In the genomic region with DNA sequence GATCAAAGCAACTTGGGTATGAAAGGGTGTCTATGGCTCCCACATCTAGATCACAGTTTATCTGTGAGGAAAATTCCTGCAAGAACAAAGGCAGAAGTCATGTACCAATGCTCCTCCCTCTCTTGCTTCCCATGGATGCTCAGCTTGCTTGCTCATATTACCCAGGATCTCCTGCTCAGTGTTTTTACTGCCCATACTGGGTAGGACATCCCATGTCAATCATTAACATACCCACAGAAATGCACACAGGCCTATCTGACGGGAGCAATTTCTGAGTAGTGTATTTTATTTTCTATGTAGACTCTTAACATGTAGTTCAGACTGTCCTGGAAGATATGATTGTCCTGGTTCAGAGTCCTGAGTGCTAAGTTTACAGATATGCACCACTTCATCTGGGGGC, we compare ENCODE assay signal across 12 mouse cellular contexts. TPM values are rescaled to one million over a fixed set of nuclear protein-coding genes. Genes with fewer than 3 reads are reported as not detected.
DNase-seq lines count a peak whose midpoint lies in the region; ATAC-seq and TF ChIP-seq lines count a peak whose summit lies in the region.
"Not testable (repeated sequence)": the region's sequence is repeated elsewhere in the genome, so short reads cannot be mapped to it uniquely, and the experiment has no call there.
"Had no signal": no experiment of that assay in that cellular context is flagged by ENCODE, and none has a peak within 500 bp of the region (broad histone marks: within the 10 kb centered on the region; RNA-seq: fewer than 3 reads in every experiment).

No protein-coding gene starts in this region.

- TF ChIP-seq EP300 in liver, postnatal 0 days (IDR thresholded peaks at IDR 0.05; ENCODE audit: low read depth): not testable (repeated sequence)

- H3K4me2 ChIP-seq in kidney, embryonic 15.5 days; kidney, embryonic 16.5 days (replicated peaks; ENCODE audit: low read depth, low read length); kidney, postnatal 0 days (ENCODE audit: low read length); liver, embryonic 15.5 days; liver, embryonic 16.5 days (ENCODE audit: low read depth, low read length); liver, postnatal 0 days (ENCODE audit: low read depth, low read length): not testable (repeated sequence)

- no CpG with 5 or more reads among the region's 1 CpGs for WGBS in kidney, embryonic 15.5 days
- WGBS in kidney, embryonic 16.5 days: no CpG with 5 or more reads among the region's 1 CpGs
- no CpG with 5 or more reads among the region's 1 CpGs for WGBS in kidney, postnatal 0 days
- WGBS in liver, embryonic 15.5 days (ENCODE audit: insufficient replicate concordance): no CpG with 5 or more reads among the region's 1 CpGs
- no CpG with 5 or more reads among the region's 1 CpGs for WGBS in liver, embryonic 16.5 days (ENCODE audit: insufficient replicate concordance)
- WGBS in liver, postnatal 0 days (ENCODE audit: insufficient replicate concordance): no CpG with 5 or more reads among the region's 1 CpGs

- not testable (repeated sequence) for H3K27me3 ChIP-seq in kidney, embryonic 15.5 days; kidney, embryonic 16.5 days (ENCODE audit: insufficient read depth, low read length); kidney, postnatal 0 days (ENCODE audit: insufficient read depth, low read length); liver, embryonic 15.5 days; liver, embryonic 16.5 days (ENCODE audit: control insufficient read depth, insufficient read depth, low read depth, low read length); liver, postnatal 0 days (ENCODE audit: insufficient read depth, low read length)

- not testable (repeated sequence) for H3K9ac ChIP-seq in kidney, embryonic 15.5 days; kidney, embryonic 16.5 days (replicated peaks; ENCODE audit: low read length); kidney, postnatal 0 days (ENCODE audit: low read depth, low read length); liver, embryonic 15.5 days; liver, embryonic 16.5 days (ENCODE audit: low read depth, low read length); liver, postnatal 0 days (replicated peaks)

- H3K4me1 ChIP-seq in kidney, embryonic 15.5 days; kidney, embryonic 16.5 days (ENCODE audit: insufficient read depth, low read length); kidney, postnatal 0 days (replicated peaks; ENCODE audit: insufficient read depth, low read length); liver, embryonic 15.5 days (replicated peaks); liver, embryonic 16.5 days (ENCODE audit: control insufficient read depth, low read depth, low read length); liver, postnatal 0 days (ENCODE audit: insufficient read depth): not testable (repeated sequence)

- ATAC-seq in kidney, embryonic 15.5 days (replicated peaks; ENCODE audit: low FRiP score): 0 out of 2 replicates have a peak, but pooled peaks have one; percentile 46
- ATAC-seq in kidney, embryonic 16.5 days (ENCODE audit: low FRiP score, low TSS enrichment): peak; percentile 63; the same call in 1 of the 2 replicates
- ATAC-seq in kidney, postnatal 0 days (replicated peaks; ENCODE audit: low FRiP score, low read depth): peak; percentile 57; the same call in 1 of the 2 replicates
- ATAC-seq in liver, embryonic 15.5 days (ENCODE audit: insufficient read depth): peak; percentile 58; the same call in 1 of the 2 replicates
- ATAC-seq in liver, embryonic 16.5 days (ENCODE audit: low read depth): peak; percentile 50
- ATAC-seq in liver, postnatal 0 days: peak; percentile 76

- not testable (repeated sequence) for H3K27ac ChIP-seq in kidney, embryonic 15.5 days; kidney, embryonic 16.5 days (ENCODE audit: low read length); kidney, postnatal 0 days; liver, embryonic 15.5 days (replicated peaks); liver, embryonic 16.5 days (ENCODE audit: low read length); liver, postnatal 0 days (ENCODE audit: low read depth)

- H3K4me3 ChIP-seq in kidney, embryonic 15.5 days (replicated peaks); kidney, embryonic 16.5 days (ENCODE audit: low read length); kidney, postnatal 0 days (replicated peaks; ENCODE audit: low read depth, low read length); liver, embryonic 15.5 days (replicated peaks); liver, embryonic 16.5 days (ENCODE audit: low read depth, low read length); liver, postnatal 0 days (ENCODE audit: low read depth, low read length): not testable (repeated sequence)

- not testable (repeated sequence) for TF ChIP-seq CTCF in kidney, postnatal 0 days (IDR thresholded peaks at IDR 0.05; ENCODE audit: low read depth); liver, postnatal 0 days (IDR thresholded peaks at IDR 0.05; ENCODE audit: low read depth)

- not testable (repeated sequence) for H3K36me3 ChIP-seq in kidney, embryonic 15.5 days; kidney, embryonic 16.5 days (ENCODE audit: insufficient read depth, low read length); kidney, postnatal 0 days (ENCODE audit: insufficient read depth, low read length); liver, embryonic 15.5 days (replicated peaks); liver, embryonic 16.5 days (ENCODE audit: control insufficient read depth, insufficient read depth); liver, postnatal 0 days (replicated peaks; ENCODE audit: insufficient read depth, low read length)

- not testable (repeated sequence) for H3K9me3 ChIP-seq in kidney, embryonic 15.5 days (replicated peaks); kidney, embryonic 16.5 days (ENCODE audit: low read length); kidney, postnatal 0 days (replicated peaks; ENCODE audit: low read length); liver, embryonic 15.5 days (replicated peaks); liver, embryonic 16.5 days (replicated peaks; ENCODE audit: control insufficient read depth, low read length); liver, postnatal 0 days (ENCODE audit: low read length)

- DNase-seq in kidney, postnatal 0 days (ENCODE audit: low spot score); liver, postnatal 0 days: not testable (repeated sequence)

RNA-seq across cellular contexts. Expression of a gene that starts 14.1 kb away (rescaled TPM):
- 25.8 and 26.4 TPM in 2 replicates for polyA plus RNA-seq in kidney, embryonic 15.5 days (2015; fragmentation: Nextera tagmentation; extraction: Ambion mirVana)
- polyA plus RNA-seq in kidney, embryonic 16.5 days (2015; fragmentation: Nextera tagmentation; extraction: Ambion mirVana): 44.6 and 55.8 TPM in 2 replicates
- 83.6 and 90.6 TPM in 2 replicates for polyA plus RNA-seq in kidney, postnatal 0 days (2015; fragmentation: Nextera tagmentation; extraction: Ambion mirVana)
- not detected in 2 replicates for polyA plus RNA-seq in liver, embryonic 15.5 days (2015; fragmentation: Nextera tagmentation; extraction: Ambion mirVana)
- polyA plus RNA-seq in liver, embryonic 16.5 days (2015; fragmentation: Nextera tagmentation; extraction: Ambion mirVana): not detected in 2 replicates
- 0.13 TPM in 1 of 2 replicates, not detected in the other for polyA plus RNA-seq in liver, postnatal 0 days (2015; fragmentation: Nextera tagmentation; extraction: Ambion mirVana)
- polyA plus RNA-seq: activated CD4-positive, CD25-positive, alpha-beta regulatory T cell, adult 4 months; adrenal gland, adult 2 months; brain, embryonic 14.5 days; C2C12; CD4-positive, CD25-positive, alpha-beta regulatory T cell, adult 4 months; G1E had no signal

RNA-seq across cellular contexts. Expression of a gene that starts 39.3 kb away (rescaled TPM):
- polyA plus RNA-seq in kidney, embryonic 15.5 days (2015; fragmentation: Nextera tagmentation; extraction: Ambion mirVana): 30.2 and 36.1 TPM in 2 replicates
- 64.3 and 64.9 TPM in 2 replicates for polyA plus RNA-seq in kidney, embryonic 16.5 days (2015; fragmentation: Nextera tagmentation; extraction: Ambion mirVana)
- polyA plus RNA-seq in kidney, postnatal 0 days (2015; fragmentation: Nextera tagmentation; extraction: Ambion mirVana): 128 and 142 TPM in 2 replicates
- 0.13 and 0.15 TPM in 2 replicates for polyA plus RNA-seq in liver, embryonic 15.5 days (2015; fragmentation: Nextera tagmentation; extraction: Ambion mirVana)
- polyA plus RNA-seq in liver, embryonic 16.5 days (2015; fragmentation: Nextera tagmentation; extraction: Ambion mirVana): 0.12 TPM in 1 of 2 replicates, not detected in the other
- polyA plus RNA-seq in liver, postnatal 0 days (2015; fragmentation: Nextera tagmentation; extraction: Ambion mirVana): 0.07 and 0.40 TPM in 2 replicates
- polyA plus RNA-seq: activated CD4-positive, CD25-positive, alpha-beta regulatory T cell, adult 4 months; adrenal gland, adult 2 months; brain, embryonic 14.5 days; C2C12; CD4-positive, CD25-positive, alpha-beta regulatory T cell, adult 4 months; G1E had no signal

Comparison
In these comparisons a context has a peak if more than half of its experiments do, and no peak if none do; other contexts are left out.
1. RNA of a gene that starts 14.1 kb away (polyA plus RNA-seq): 83.6 to 90.6 TPM in kidney, postnatal 0 days, 44.6 to 55.8 TPM in kidney, embryonic 16.5 days and 25.8 to 26.4 TPM in kidney, embryonic 15.5 days; 0.13 TPM in liver, postnatal 0 days, not detected in liver, embryonic 15.5 days and not detected in liver, embryonic 16.5 days; every median in the first group is over 10 times any median in the second.
2. RNA of a gene that starts 39.3 kb away (polyA plus RNA-seq): 128 to 142 TPM in kidney, postnatal 0 days, 64.3 to 64.9 TPM in kidney, embryonic 16.5 days and 30.2 to 36.1 TPM in kidney, embryonic 15.5 days; 0.13 to 0.15 TPM in liver, embryonic 15.5 days, 0.07 to 0.40 TPM in liver, postnatal 0 days and 0.12 TPM in liver, embryonic 16.5 days; every median in the first group is over 10 times any median in the second.
3. Peak in every context shown above with its lines, with median percentiles within 50 percentile points of each other: ATAC-seq.